Mouse (Mus musculus): ENCODE measurements around the gene Gale. TPM values are rescaled to one million over a fixed set of nuclear protein-coding genes. Genes with fewer than 3 reads are reported as not detected.
"Not testable (repeated sequence)": the region's sequence is repeated elsewhere in the genome, so short reads cannot be mapped to it uniquely, and the experiment has no call there.

Gale gene
- polyA plus RNA-seq, 1 experiment, result 37.0 TPM

DNA sequence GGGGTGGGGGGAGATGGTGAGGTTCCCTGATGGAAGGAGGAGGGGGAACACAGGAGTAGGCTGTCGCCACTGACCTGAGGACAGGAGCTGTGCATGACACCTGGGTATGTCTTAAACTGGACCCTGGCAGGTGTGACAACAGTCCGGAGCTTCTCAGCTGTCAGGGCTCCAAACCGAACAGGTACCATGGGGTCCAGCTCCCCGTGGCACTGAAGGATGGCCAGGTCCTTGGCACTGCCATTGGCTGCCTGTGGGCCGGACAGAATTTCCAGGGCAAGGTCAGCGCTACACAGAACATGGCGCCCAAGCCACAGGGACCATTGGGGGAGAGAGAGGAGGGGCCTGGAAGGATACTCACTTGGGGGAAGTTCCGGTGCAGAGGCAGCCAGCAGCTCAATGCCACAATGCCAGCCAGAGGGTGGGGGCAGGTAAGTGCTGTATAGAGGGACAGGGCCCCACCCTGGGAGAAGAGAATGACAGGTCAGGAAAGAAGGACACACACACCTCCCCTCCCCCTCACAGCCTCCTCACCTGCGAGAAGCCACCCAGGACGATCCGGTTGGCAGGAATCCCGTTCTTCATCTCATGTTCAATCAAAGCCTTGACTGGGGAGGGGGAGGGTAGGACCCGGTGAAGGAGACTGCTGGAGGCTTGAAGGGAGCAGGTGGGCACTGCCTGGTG is 5.7 kb downstream of the Gale start:
- DNase-seq, result no peak
- TF ChIP-seq POLR2A (IDR thresholded peaks at IDR 0.05; ENCODE audit: control insufficient read depth, extremely low read depth, insufficient read depth, low read length, poor library complexity), result no peak
- no peak for TF ChIP-seq CTCF (IDR thresholded peaks at IDR 0.05; ENCODE audit: borderline replicate concordance, control insufficient read depth, extremely low read depth, insufficient read depth, low read length, poor library complexity)
- peaks cover 26% of the 10 kb centered on the region for H3K36me3 ChIP-seq (ENCODE audit: control insufficient read depth, insufficient read depth, low read length)
- H3K27me3 ChIP-seq (ENCODE audit: control insufficient read depth, insufficient read depth, low read length), result no peaks in the 10 kb centered on the region
- no peak overlapping the region for H3K4me3 ChIP-seq (ENCODE audit: control insufficient read depth, insufficient read depth, low read length)
- peaks cover 29% of the 10 kb centered on the region for H3K4me1 ChIP-seq (replicated peaks; ENCODE audit: control insufficient read depth, insufficient read depth, low read length)
- 97% methylated on average over 13 of the region's 13 CpGs for WGBS
- no peak overlapping the region for H3K27ac ChIP-seq (ENCODE audit: control insufficient read depth, insufficient read depth, low read length)

DNA sequence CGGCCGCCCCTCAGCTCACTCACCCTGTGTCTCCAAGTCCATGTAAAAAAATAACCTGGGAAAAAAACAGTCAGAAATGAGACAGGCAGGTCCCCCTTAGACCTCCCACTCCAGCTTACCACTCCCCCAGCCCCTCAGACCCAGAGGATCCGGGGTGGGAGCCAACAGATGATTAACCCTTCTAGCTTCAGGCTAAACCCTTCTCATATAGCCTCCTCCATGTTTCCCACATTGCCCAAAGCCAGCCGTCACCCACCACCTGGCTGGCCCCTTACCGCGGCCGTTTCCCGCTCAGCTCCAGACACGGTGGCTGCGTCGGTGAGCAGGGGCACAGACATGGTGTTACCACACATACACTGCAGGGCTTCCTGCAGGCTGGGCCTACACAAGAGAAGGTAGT is 7.1 kb downstream of the Gale start:
- H3K4me1 ChIP-seq (replicated peaks; ENCODE audit: control insufficient read depth, insufficient read depth, low read length), result peaks cover 22% of the 10 kb centered on the region
- H3K27me3 ChIP-seq (ENCODE audit: control insufficient read depth, insufficient read depth, low read length), result no peaks in the 10 kb centered on the region
- H3K36me3 ChIP-seq (ENCODE audit: control insufficient read depth, insufficient read depth, low read length), result peaks cover 26% of the 10 kb centered on the region
- no peak overlapping the region for H3K27ac ChIP-seq (ENCODE audit: control insufficient read depth, insufficient read depth, low read length)
- H3K4me3 ChIP-seq (ENCODE audit: control insufficient read depth, insufficient read depth, low read length), result no peak overlapping the region
- no peak for TF ChIP-seq POLR2A (IDR thresholded peaks at IDR 0.05; ENCODE audit: control insufficient read depth, extremely low read depth, insufficient read depth, low read length, poor library complexity)
- no peak for TF ChIP-seq CTCF (IDR thresholded peaks at IDR 0.05; ENCODE audit: borderline replicate concordance, control insufficient read depth, extremely low read depth, insufficient read depth, low read length, poor library complexity)
- WGBS, result 93% methylated on average over 11 of the region's 11 CpGs
- DNase-seq, result no peak

DNA sequence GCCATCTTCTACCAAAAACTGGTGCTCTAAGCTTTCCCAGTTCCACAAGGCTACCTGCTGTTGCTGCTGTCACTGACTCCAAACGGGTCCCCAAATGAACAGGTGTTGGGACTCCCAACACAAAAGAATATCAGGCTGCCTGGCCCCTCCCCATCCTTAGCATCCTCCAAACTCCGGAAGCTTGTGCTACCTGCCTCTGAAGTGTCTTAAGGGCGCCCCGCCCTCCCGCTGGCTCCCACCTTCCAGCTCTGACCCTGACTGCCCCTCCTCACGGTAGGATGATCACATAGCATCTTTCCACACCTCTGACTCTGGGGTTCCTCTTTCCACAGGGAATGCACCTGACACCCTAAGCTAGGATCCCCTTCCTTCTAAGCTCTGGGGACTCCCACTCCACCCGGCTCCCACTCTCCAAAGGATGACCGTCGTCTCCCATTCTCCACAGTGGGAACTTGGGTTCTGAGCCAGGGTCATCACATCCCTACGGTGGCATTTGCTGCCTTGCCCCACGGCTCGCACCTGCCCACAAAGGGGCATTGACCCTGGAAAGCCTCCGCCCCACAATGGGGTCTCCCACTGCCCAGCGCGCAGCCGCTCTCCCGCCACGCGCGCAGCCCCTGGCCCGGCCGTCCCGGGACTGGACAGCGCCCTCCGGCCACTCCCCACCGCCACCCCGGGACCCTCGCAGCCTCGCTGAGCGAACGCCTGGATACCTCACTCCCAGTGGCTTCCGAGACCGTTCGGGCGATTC is 8.5 kb downstream of the Gale start:
- no peaks in the 10 kb centered on the region for H3K27me3 ChIP-seq (ENCODE audit: control insufficient read depth, insufficient read depth, low read length)
- 1% methylated on average over 35 of the region's 35 CpGs for WGBS
- DNase-seq, result peak; percentile 46
- peak overlapping the region; percentile 83 for H3K4me3 ChIP-seq (ENCODE audit: control insufficient read depth, insufficient read depth, low read length)
- TF ChIP-seq CTCF (IDR thresholded peaks at IDR 0.05; ENCODE audit: borderline replicate concordance, control insufficient read depth, extremely low read depth, insufficient read depth, low read length, poor library complexity), result peak; percentile 17; the same call in 1 of the 2 replicates
- TF ChIP-seq POLR2A (IDR thresholded peaks at IDR 0.05; ENCODE audit: control insufficient read depth, extremely low read depth, insufficient read depth, low read length, poor library complexity), result no peak
- H3K4me1 ChIP-seq (replicated peaks; ENCODE audit: control insufficient read depth, insufficient read depth, low read length), result peaks cover 22% of the 10 kb centered on the region
- H3K27ac ChIP-seq (ENCODE audit: control insufficient read depth, insufficient read depth, low read length), result peak overlapping the region; percentile 9; the same call in 1 of the 2 replicates
- H3K36me3 ChIP-seq (ENCODE audit: control insufficient read depth, insufficient read depth, low read length), result peaks cover 32% of the 10 kb centered on the region

DNA sequence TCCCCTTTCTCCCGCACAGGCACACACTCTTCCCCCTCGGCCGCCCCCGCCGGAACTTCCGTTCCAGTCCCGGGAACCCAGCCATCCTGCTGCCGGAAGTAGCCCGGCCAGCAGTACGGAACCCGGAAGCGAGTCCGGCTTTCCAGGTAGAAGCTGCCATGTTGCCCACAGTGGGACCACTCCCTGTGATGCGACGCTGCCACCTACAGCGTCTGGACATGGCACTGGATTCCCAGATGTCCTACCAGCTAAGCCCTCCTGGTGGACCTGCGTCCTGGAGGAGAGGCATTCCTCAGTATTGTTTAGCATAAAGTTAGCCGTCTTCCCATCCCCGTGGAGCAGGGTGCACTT is 9.0 kb downstream of the Gale start, which contains the start of gene Lypla2:
Gene Lypla2 (minus strand): TSS at position 71 of the 351 bp plus-strand sequence.
- Histone ChIP-seq H3K4me3 (ENCODE audit: control insufficient read depth, insufficient read depth, low read length) (peak within 1 kb of the TSS; percentile 83), H3K27ac (ENCODE audit: control insufficient read depth, insufficient read depth, low read length) (peak within 1 kb of the TSS; percentile 37), H3K36me3 (ENCODE audit: control insufficient read depth, insufficient read depth, low read length) (peaks cover 27% of the 10 kb centered on the region), H3K27me3 (ENCODE audit: control insufficient read depth, insufficient read depth, low read length) (no peaks in the 10 kb centered on the region), H3K4me1 (replicated peaks; ENCODE audit: control insufficient read depth, insufficient read depth, low read length) (peaks cover 22% of the 10 kb centered on the region)
- 1% methylated on average over 19 of the region's 19 CpGs for WGBS
- TF ChIP-seq CTCF (IDR thresholded peaks at IDR 0.05; ENCODE audit: borderline replicate concordance, control insufficient read depth, extremely low read depth, insufficient read depth, low read length, poor library complexity), result no peak
- peak; percentile 55; the same call in 1 of the 2 replicates for TF ChIP-seq POLR2A (IDR thresholded peaks at IDR 0.05; ENCODE audit: control insufficient read depth, extremely low read depth, insufficient read depth, low read length, poor library complexity)
- DNase-seq, result peak; percentile 80

DNA sequence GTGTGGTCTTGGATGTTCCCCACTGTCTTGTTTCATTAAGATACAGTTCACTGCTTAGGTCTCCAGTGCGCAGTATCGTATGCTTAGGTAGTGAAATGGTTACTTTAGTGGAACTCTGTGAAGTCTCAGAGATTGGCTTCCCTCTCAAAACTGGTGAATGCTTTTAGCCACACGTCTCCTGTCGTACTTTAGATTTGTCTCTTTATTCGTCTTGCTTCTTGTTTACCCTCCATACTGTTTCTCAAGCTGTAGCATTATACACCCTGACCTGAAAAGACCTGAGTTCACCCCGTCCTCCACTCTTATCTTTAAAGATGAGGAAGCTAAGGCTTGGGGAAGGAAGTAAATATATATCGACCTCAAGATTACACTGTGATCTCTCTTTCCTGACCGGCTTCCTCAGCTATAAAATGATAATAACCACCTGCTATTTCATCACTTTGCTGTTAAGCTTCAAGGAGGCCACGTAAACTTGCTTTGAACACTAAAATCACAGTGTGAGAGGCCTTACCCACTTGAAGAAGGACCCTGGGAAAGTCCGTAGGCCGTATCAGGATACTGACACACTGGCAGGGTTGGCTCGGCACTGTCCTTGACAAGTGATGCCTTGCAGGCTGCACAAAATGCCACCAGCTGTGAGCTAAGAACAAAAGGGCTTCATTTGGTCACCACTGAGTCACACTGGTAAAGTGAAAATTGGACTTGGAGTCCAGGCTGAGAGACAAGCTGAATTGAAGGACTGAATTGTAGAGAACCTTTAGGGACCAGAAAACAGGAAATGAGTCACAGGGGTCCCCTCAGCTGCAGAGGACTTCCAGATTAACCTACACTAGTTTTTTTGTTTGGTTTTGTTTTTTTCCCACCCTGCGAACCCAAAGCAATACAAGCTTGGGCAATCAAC is 9.6 kb downstream of the Gale start:
- 29% methylated on average over 13 of the region's 13 CpGs for WGBS
- no peaks in the 10 kb centered on the region for H3K27me3 ChIP-seq (ENCODE audit: control insufficient read depth, insufficient read depth, low read length)
- peak overlapping the region; percentile 37 for H3K27ac ChIP-seq (ENCODE audit: control insufficient read depth, insufficient read depth, low read length)
- TF ChIP-seq CTCF (IDR thresholded peaks at IDR 0.05; ENCODE audit: borderline replicate concordance, control insufficient read depth, extremely low read depth, insufficient read depth, low read length, poor library complexity) (no peak), POLR2A (IDR thresholded peaks at IDR 0.05; ENCODE audit: control insufficient read depth, extremely low read depth, insufficient read depth, low read length, poor library complexity) (no peak)
- peaks cover 23% of the 10 kb centered on the region for H3K36me3 ChIP-seq (ENCODE audit: control insufficient read depth, insufficient read depth, low read length)
- H3K4me3 ChIP-seq (ENCODE audit: control insufficient read depth, insufficient read depth, low read length), result peak overlapping the region; percentile 83
- peaks cover 22% of the 10 kb centered on the region for H3K4me1 ChIP-seq (replicated peaks; ENCODE audit: control insufficient read depth, insufficient read depth, low read length)
- DNase-seq, result no peak

GRCm38 (mm10) chr4:135976146-135976545 is 12.6 kb downstream of the Gale start:
- no peak for DNase-seq
- Histone ChIP-seq H3K27ac (ENCODE audit: control insufficient read depth, insufficient read depth, low read length) (no peak overlapping the region), H3K4me1 (replicated peaks; ENCODE audit: control insufficient read depth, insufficient read depth, low read length) (peaks cover 22% of the 10 kb centered on the region), H3K36me3 (ENCODE audit: control insufficient read depth, insufficient read depth, low read length) (peaks cover 10% of the 10 kb centered on the region), H3K27me3 (ENCODE audit: control insufficient read depth, insufficient read depth, low read length) (no peaks in the 10 kb centered on the region), H3K4me3 (ENCODE audit: control insufficient read depth, insufficient read depth, low read length) (no peak overlapping the region)
- TF ChIP-seq POLR2A (IDR thresholded peaks at IDR 0.05; ENCODE audit: control insufficient read depth, extremely low read depth, insufficient read depth, low read length, poor library complexity) (no peak), CTCF (IDR thresholded peaks at IDR 0.05; ENCODE audit: borderline replicate concordance, control insufficient read depth, extremely low read depth, insufficient read depth, low read length, poor library complexity) (no peak)
- whole genome bisulfite sequencing, result 96% methylated on average over 12 of the region's 12 CpGs

- H3K36me3 ChIP-seq (ENCODE audit: control insufficient read depth, insufficient read depth, low read length), result peaks cover 17% of the 10 kb centered on the region
- H3K4me3 ChIP-seq (ENCODE audit: control insufficient read depth, insufficient read depth, low read length); H3K27me3 ChIP-seq (ENCODE audit: control insufficient read depth, insufficient read depth, low read length); DNase-seq; H3K4me1 ChIP-seq (replicated peaks; ENCODE audit: control insufficient read depth, insufficient read depth, low read length); H3K27ac ChIP-seq (ENCODE audit: control insufficient read depth, insufficient read depth, low read length): not testable (repeated sequence)
- 91% methylated on average over 5 of the region's 5 CpGs for WGBS
Observed at GRCm38 (mm10) chr4:135980223-135980622, 16.7 kb downstream of the Gale start.

All from thymus, adult 2 months (tissue).